Mouse (Mus musculus) myocyte (in vitro differentiated cells): ENCODE results near the gene Myom1.
A peak's percentile ranks its signal among the peaks of the same experiment; 100 is the strongest.

ENCODE experiments used
- E2F4 ChIP-seq: IDR thresholded peaks from one replicate; pipeline ENCODE4 v1.6.1; 2011; ENCODE audit warnings: mild to moderate bottlenecking, control low read depth, moderate library complexity; ENCODE audit not compliant: insufficient read depth
- MAX ChIP-seq: IDR thresholded peaks from one replicate; pipeline ENCODE4 v1.6.1; 2011; ENCODE audit warnings: low read depth, mild to moderate bottlenecking, control low read depth
- MYOD1 ChIP-seq, 3 experiments: IDR thresholded peaks; one replicate each; pipeline ENCODE4 v1.6.1; 2011; ENCODE audit warnings: control low read depth in 2 of 3, low read depth in 2 of 3, mild to moderate bottlenecking in 2 of 3, moderate library complexity in 1 of 3; ENCODE audit not compliant: insufficient read length in 2 of 3, control insufficient read depth in 1 of 3
- POLR2A ChIP-seq: IDR thresholded peaks from one replicate; pipeline ENCODE4 v1.6.1; 2011; ENCODE audit warnings: low read depth, mild to moderate bottlenecking, control low read depth, moderate library complexity; ENCODE audit not compliant: insufficient read length
- POLR2AphosphoS2 ChIP-seq: IDR thresholded peaks from one replicate; pipeline ENCODE4 v1.6.1; 2011; ENCODE audit warnings: low read depth, control low read depth; ENCODE audit not compliant: insufficient read length
- REST ChIP-seq: IDR thresholded peaks from one replicate; pipeline ENCODE4 v1.6.1; 2011; ENCODE audit warnings: mild to moderate bottlenecking, control low read depth, moderate library complexity; ENCODE audit not compliant: insufficient read depth, insufficient read length

DNA sequence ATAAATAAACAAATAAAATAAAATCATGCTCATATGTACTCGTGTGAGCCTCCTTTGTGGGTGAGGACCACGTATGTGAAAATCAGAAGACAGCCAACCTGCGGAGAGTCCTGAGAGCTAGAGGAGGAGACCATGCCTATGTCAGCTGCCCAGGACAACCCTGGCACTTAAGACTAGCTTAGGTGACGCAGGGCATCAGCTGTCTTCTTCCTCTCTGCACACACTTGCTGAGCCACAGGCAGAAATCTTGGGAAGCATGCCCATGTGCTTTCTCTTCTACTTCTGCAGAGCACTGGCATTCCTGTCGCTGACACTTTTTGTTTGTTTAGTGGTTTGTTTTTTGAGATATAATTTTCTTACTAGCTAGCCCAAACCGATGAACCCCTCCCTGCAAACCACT lies 6.9 kb upstream of the Myom1 start:
- no peak for TF ChIP-seq MAX
- TF ChIP-seq POLR2A: no peak
- TF ChIP-seq E2F4: no peak
- peak; percentile 46 for TF ChIP-seq POLR2AphosphoS2
- TF ChIP-seq REST: no peak
- TF ChIP-seq MYOD1 (IDR thresholded peaks at IDR 0.05; ENCODE audit: control insufficient read depth in 1 of 3, insufficient read length in 2 of 3, low read depth in 2 of 3): peak in 2 of 3 experiments; percentile 74 to 81
